Mouse (Mus musculus): ENCODE measurements around the gene Saa3. TPM values are rescaled to one million over a fixed set of nuclear protein-coding genes. Genes with fewer than 3 reads are reported as not detected.
"Not testable (repeated sequence)": the region's sequence is repeated elsewhere in the genome, so short reads cannot be mapped to it uniquely, and the experiment has no call there.

The Saa3 gene
- total RNA-seq (2021), result not detected

DNA sequence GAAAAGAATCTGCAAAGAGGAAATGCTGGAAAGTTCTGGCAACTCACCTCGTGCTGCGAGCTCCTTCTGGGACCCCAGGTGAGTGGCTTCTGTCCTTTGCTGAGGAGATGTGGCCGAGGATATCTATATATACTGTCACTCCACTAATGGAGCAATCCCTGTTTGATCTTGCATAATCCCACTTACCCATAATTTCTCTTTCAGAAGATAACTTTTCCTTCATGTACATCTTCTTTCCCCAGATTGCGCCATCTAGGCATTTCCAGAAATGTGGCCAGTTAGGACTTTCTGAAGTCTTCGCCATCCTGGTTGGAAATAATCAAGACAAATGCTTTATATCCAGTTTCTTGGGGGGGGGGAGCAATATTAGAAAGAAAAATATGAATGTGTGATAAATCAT is at the start of gene Saa3:
TSS of gene Saa3 (minus strand) at position 101 of the 400 bp plus-strand sequence.
- DNase-seq, result no peak

DNA sequence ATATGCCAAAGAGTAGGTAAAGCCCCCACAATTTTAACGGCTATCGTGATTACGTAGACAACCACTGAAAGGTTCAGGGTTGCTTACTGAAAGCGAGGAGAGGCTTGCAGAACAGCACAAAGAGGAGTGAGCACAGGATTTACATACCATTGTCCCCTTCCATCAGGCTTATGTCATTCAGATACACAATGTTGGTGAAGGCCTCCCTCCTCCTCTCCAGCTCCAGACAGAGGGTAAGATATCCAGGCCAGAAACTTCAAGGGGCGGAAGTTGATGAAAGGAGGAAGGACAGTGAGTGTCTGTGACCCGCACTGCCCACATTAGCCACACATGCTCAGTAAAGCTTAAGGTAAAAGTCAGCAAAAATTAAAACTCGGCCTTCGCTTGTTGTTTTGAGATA is 49.2 kb upstream of the Saa3 start:
- no peak for DNase-seq

DNA sequence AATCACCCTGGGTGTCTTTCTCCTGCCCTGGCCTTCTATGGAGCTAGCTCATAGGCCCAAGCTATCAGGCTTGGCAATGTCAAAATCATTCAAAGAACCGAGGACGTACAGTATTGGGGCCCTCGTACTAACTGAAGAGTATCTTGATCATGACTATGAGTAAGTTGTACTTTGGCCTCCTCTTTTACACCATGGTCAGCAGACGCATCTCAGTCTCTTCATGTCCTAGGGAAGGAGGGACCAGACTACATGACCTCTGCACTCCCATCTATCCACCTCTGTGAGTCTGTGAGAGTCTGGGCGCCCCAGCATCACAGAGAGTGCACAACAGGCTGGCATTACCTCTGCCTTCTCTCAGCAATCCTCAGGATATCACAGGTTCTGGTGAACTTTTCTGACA is 47.1 kb upstream of the Saa3 start:
- no peak for DNase-seq

DNA sequence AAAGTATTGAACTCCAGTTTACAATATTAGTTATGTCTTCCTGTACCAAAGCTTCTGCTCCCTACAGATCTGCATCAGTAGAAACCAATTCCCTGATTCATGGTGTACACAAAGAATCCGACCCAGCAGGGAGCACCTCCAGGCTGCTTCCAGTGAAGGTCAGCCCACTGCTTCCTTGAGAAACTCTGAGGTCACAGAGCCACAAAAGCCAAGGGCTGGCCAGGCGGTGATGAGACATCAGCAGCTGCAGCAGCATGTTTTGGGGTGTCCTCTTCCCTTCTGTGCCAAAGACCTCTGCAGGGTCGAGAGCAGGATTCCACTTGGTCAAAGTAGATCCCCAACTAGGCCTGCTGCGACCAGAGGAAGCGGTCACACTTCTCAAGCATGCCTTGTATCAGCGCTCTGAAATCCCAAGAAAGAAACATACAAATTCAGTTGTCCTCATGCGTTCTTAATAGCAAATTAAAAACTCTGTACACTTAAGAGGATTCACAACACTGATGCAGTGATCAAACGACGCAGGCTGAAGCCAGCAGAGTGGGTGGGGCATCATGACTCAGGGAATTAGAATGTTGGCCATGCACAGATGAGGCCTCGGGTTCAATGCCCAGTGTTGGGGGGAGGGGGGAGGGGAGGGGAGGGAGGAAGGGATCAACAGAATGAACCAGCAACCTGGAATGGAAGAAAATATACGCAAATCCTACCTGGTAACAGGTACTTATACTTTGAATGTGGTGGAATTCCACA is 45.7 kb upstream of the Saa3 start:
- no peak for DNase-seq

DNA sequence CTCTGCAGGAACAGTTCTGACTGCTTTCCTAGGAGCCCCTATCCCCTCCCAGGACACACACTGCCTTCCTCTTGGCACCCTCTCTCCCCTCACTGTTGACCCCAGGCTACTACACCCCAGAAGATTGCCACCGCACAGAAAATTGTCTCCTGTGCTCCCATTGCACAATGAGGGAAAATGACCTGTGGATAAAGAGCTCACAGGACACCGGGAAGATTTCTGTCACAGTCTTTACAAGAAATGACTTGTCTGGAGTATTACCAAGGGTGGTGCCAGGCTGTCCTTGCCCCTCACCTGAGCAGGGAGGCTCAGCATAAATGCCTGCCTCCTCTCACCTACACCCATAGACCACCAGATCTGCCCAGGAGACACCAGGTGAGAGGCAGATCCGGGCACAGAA is 36.0 kb upstream of the Saa3 start, which contains the start of gene Saa2:
TSS of gene Saa2 (plus strand) at position 301 of the 400 bp plus-strand sequence.
- no peak for DNase-seq

DNA sequence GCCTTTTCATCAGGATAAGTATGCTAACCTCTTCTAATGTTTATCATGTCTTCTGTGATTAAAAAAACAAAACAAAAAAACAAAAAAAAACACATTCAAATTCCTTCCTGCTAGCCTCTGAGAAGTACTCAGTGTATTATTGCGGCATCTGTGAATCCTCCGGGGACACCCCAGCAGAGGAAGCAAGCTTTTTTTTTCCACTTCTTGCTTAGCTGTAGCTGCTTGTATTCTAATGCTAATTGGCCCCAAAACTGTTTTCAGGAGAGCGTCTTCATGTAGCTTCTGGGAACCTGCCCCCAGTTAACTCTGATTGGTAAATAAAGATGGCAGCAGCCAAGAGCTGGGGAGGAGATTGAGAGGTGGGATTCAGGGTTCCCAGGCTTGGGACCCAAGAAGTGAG is 33.0 kb upstream of the Saa3 start:
- DNase-seq, result no peak

DNA sequence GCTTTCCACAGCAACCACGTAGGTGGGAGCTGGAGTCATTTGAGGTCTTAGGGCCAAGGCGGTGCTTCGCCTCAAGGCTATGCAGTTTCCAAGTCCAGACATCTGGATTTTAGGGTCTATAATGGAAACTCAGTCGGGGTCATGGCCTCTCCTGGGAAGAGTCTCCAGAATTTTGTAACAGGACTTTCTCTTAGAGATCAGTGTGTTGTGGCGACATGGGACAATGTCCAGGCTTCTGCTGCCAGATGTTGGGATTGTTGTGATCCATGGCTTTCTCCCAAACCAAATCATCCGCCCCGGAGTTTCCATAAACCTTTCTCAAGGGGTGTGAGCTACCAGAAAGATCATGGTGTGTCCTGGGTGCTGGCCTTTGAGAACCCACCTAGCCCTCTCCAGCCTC is 30.9 kb upstream of the Saa3 start:
- no peak for DNase-seq

DNA sequence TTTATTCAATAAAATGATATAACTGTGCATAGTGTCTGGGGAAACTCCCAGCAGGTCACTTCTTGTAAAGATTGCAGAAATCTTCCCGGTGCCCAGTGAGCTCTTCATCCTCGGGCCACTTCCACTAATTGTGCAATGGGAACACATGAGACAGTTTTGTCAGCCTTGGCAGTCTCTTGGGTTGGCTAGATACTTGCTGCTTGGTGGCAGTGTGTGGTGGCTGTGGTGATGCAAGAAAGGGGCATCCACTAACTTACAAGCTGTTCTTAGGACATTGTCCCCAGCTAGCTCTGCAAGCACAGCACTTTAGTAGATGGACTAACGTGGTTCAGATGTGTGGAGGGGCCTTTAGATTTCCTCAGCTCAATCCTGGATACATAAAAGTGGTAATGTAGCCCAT is 30.3 kb upstream of the Saa3 start:
- DNase-seq, result no peak

DNA sequence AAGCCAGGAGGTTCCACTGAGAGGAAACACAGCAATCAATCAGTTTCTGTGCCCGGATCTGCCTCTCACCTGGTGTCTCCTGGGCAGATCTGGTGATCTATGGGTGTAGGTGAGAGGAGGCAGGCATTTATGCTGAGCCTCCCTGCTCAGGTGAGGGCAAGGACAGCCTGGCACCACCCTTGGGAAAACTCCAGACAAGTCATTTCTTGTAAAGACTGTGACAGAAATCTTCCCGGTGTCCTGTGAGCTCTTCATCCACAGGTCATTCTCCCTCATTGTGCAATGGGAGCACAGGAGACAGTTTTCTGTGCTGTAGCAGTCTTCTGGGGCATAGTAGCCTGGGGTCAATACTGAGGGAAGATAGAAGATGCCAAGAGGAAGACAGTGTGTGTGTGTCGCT is 27.4 kb upstream of the Saa3 start, which contains the start of gene Saa1:
TSS of gene Saa1 (minus strand) at position 101 of the 400 bp plus-strand sequence.
- DNase-seq, result not testable (repeated sequence)

DNA sequence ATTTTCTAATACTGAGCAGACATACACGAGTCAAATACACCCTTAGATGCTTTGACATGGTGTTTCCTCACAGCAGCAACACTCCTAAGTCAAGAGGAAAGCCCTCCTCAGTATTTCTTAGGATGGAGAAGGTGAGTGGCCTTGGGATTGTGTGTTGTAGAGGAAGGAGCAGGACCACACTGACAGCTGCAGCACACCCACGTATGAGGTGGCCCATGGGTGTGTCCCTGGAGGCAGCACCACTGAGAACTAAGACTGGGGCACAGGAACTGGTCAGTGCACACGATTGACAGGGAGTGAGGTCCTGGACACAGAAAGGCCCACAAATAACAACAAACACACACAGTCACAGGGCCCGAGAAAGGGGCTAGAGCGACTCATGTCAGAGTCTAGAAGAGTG is 24.5 kb upstream of the Saa3 start:
- not testable (repeated sequence) for DNase-seq

DNA sequence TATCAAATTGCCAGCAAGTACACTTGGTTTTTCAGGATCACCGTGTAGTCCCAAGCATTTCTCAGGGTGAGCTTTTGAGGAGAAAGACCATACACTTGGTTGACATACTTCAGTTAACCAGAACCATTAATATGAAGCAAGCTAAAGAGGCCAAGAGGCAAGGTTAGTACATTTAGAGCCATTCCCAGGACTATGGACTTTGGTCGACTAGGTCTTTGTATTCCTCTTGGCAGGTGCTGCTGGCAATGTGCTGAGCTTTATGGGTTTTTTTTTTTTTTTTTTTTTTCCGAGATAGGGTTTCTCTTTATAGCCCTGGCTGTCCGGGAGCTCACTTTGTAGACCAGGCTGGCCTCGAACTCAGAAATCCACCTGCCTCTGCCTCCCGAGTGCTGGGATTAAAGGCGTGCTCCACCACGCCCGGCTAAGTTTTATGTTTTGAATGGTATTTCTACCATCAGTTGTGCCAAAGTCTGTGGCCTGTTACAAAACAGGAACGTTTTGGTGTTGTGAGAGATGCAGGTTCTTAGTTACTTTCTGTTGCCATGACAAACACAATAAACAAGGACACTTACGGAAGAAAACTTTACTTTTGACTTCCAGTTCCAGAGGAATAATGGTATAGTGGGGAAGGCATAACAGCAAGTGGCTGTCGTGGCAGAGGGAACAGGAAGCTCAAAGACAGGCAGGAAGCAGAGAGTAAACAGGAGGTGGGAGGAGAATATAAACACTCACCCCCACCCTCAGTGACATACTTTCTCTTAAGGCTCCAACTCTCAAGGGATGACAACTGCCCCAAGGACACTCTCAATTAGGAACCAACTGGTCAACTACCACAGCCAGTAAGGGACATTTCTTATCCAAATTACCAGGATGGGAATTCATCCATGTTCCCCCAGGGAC is 23.3 kb upstream of the Saa3 start:
- no peak for DNase-seq

DNA sequence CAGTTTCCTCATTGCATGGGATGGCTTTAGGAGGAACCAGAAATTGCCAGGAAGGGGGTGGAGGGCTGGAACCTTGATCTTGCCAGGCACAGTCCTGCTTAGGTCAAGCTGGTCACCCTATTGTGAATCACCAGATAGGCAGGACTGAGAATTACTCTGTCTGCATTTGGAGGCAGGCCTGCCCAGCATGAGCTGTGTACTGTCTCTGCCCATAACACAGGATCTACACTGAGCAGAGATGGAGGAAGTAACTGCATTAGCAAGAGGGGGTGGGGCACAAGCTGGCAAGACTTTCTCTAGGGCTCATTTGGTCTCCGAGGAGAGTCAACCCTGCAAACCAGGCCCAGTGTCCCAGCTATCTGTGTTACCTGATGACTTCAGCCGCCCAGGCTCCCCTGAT is 19.5 kb upstream of the Saa3 start:
- no peak for DNase-seq

DNA sequence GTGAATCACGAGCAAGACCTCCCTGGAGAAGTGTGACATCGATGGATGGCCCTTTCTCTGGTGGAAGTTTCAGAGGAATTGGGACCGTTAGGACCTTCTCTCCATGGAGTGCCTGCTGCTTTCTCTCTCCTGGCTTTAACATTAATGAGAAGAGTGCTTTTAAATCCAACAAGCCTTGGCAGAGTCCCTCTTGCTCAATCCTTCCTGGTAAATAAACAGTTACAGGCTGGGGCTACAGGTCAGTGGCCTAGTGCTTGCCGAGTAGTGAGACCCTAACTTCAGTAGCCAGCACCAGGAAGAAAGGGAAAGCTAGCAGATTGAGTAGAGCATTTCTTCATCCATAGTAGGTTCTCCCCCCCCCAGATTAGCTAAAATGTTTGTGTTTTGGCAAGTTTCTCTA is 17.0 kb upstream of the Saa3 start, which contains the start of gene Saa4:
TSS of gene Saa4 (minus strand) at position 146 of the 400 bp plus-strand sequence.
- no peak for DNase-seq

DNA sequence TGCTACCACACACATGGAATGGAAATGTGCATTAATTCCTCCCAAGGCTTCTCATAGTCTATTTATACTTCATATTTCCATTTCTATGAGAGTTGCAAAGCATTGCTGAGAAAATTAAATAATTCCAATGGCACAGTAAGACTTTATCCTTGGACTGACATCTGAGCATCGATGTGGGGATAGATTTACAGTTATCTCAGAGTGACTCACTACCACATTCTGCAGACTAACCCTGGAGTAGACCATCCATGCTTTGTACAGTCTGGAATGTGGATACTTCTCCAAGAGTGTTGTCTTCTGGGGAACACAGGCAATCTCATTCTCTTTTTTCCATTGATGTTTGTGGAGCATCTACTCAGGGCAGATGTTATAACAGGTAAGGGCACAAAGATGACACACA is 12.1 kb upstream of the Saa3 start:
- DNase-seq, result no peak

DNA sequence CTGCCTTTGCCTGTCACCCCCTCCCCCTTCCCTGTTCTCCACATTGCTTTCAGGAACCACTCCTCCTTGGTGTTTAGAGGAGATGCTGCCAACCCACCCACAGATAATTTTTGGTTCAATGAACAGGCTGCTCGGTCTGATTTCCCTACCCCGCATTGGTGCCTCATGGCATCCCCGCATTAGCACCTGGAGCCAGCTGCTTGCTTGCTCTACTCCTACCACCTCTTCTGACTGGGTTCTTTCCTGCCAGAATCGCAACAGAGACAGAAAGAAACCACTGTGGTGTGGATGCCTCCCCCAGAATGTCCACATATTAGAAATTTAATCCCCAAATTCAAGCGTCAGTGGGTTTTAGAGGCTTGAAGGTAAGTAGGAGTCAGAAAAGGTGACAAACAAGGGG is 8.9 kb upstream of the Saa3 start:
- DNase-seq, result no peak

DNA sequence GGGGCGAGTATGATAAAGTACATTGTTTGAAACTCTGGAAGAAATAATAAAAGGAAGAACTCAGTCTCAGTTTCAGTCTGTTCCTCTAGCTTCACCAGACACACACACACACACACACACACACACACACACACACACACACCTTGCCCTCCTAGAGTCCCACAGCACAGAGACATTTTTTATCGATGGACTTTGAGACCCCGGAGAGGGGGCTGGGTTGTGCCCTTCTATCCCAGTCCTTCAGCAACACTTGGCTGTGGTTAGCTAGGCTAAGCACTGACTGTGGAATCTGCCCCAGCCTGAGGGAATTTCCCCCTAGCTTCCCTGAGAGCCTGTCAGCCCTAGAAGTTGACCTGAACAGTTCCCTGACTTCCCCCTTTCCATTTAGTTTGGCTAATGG is 8.3 kb upstream of the Saa3 start:
- no peak for DNase-seq

DNA sequence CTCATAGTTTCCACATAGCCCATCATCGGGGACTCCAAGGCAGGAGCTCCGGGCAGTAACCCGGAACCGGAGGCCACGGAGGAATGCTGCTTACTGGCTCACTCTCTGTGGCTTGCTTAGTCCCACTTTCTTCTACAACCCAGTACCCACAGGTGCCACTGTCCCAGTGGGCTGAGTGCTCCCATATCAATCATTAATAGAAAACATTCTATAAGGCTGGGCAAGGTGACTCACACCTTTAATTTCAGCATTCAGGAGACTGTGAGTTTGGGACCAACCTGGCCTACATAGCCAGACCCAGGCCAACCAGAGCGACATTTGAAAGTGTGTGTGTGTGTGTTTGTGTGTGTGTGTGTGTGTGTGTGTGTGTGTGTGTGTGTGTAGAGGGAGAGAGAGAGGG is 7.9 kb upstream of the Saa3 start:
- no peak for DNase-seq

DNA sequence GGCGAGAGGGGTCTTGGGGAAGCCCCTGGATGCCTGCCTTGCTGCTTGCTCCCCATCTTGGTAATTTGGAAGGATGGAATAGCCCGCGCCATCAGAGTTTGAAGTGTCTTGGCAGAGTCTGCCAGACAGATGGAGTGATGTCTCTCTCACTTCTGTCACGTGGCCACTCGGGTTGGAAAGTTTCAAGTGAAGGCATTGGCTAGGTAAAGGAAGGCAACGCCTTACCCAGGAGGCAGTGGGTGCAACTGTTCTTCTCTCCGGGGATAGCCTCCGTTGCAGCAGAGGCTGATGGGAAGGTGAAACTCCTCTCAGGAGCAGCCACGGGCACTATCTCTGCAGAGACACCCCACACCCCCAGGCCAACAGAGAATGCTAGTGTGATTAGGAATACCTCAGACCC is 5.0 kb upstream of the Saa3 start:
- no peak for DNase-seq

DNA sequence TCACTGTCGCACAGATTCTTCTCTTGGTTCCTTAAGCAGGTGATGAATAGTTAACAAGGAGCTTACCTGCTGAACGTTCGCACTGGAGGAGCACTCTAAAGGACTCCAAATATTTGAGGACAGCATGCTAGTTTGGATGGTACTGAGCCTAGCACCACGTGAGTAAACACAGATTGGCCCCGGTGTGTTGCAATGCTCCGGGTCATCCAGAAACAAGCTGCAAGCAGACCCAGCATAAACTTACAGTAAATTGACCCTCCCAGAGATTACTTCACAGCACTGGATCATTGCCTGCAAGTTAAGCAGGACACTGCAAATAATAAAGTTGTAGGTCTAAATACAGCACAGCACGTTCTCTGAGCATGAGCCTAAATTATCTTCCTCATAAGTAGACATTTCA is 4.0 kb upstream of the Saa3 start:
- no peak for DNase-seq

DNA sequence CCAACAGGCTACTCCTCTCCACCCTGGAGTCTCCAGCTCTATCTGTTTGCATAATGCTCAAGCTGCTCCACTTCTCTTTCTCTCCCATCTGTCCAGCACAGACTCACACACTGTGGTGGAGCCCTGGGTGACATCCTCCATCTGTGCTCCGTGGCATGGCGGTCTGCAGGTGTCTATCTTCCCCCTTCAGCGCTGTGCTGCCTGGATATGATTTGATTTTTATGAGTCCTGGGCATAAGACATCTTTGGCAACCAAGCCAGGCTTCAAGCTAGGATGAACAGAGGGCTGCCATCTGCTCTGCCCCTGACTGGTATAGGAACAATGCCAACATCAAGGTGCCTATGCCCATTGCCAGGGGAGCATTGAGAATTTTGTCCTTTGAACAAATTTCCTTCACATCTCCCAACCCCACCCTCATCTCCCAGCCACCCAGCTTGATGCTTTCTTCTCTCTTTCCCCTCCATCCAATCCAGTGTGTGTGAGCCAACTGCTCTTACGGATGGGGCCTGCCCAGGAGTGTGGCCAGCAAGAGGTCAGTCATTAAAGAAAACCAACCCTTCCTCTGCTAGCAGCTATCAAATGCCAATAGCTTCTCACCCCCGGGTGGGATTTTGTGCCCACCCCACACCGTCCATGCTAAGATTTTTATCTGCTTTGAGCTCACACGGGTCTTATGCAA is 3.2 kb upstream of the Saa3 start:
- no peak for DNase-seq

DNA sequence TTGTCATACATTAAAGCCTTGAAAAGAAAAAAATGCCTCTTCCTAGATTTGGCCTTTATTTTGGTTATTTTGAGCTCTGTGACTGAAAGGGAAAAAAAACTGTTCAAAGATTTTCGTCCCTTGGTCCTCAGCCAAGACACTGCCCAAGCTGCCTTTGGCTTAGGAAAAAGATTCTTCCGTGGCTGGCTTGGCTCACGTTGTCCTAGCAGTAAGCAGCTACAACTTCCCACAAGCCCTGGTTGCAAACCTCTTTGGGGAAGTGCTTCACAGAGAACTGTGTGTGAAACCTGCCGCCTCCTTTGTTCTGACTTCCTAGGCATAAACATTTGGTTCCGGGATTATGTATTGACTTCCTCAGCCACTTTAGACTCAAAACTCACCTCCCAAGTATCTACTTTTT is 1.4 kb upstream of the Saa3 start:
- DNase-seq, result no peak

DNA sequence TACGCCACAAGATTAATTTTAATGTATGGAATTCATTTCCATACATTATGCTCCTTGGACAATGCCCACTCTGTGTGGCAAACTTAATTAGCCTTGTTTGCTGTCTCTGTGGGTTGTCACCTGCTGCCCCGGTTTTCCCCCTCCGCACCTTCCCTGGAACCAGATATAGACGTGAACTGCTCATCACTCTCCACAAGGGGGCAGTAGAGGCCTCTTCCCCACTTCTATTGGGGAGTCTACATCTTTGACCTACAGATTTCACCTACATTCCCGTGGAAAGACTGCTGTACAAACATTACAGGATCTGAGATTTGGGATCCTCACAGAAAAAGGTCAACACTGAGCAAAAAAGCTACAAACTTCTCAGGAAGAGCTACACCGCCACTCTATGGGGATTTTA is 982 bp downstream of the Saa3 start:
- DNase-seq, result peak in 1 of 2 experiments; percentile 45

DNA sequence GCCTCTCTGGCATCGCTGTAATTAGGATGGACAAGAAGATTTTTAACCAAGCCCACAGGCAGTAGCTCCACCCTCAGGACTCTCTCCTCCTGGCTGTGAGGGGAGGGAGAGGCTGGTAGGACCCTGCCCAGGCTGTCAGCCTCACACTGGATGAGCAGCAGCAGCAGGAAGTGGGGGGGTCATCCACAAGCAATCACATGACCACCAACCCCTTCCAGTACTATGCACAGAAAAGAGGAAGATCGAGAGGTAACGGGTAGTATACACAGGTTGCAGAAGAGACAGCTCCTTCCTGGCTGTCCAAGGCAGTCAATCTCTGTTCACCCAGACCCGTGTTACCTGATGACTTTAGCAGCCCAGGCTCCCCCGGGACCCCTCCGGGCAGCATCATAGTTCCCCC is 3.2 kb downstream of the Saa3 start:
- DNase-seq, result no peak

Measured in layer of hippocampus, postnatal 36 days (tissue).